Mouse (Mus musculus) small intestine, adult 2 months (tissue): ENCODE results near the gene Map6.

Source experiments
- CTCF ChIP-seq: fragments of 200-500 bp; IDR thresholded peaks from 2 replicates; pipeline ENCODE4 v1.5.1; 2012; ENCODE audit warnings: low read depth, mild to moderate bottlenecking, control low read depth, inconsistent platforms, low read length, moderate library complexity, mixed read lengths; ENCODE audit not compliant: insufficient replicate concordance, insufficient read length; ENCODE audit errors: extremely low read depth
- POLR2A ChIP-seq: fragments of 200-500 bp; IDR thresholded peaks from 2 replicates; pipeline ENCODE4 v1.6.1; 2012; ENCODE audit warnings: low read depth, mild to moderate bottlenecking, control low read depth, inconsistent platforms, low read length, moderate library complexity

DNA sequence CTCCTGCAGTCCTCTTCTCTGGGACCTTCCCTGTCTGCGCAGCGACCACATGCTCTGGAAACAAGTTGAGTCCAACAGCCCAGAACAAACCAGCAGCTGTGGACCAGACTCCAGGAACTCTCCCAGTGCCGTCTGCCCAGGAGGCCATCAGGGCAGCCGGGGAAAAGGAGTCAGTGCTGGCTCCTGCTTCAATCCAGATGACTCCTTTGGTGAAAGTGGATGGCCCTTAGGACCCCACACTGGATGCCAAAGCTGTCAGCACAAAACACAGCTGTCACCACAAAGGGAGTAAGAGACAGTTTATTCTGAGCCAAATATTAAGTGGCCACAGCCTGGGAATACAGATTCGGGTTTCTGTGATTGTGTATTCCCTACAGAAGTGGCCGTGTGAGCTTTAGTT, 23.7 kb downstream of the Map6 start:
- TF ChIP-seq CTCF = no peak
- TF ChIP-seq POLR2A = no peak
